Mouse (Mus musculus) heart, adult 9 months (tissue): Measurements from ENCODE around the gene Sp6.

ENCODE experiments used
- DNase-seq, 2 experiments: peaks; one replicate each; pipeline ENCODE4 v3.0.0; 2022; ENCODE audit warnings: low spot score in 2 of 2

Sp6 gene

GRCm38 (mm10) chr11:97013121-97013670 lies at the start of gene Sp6:
Gene Sp6, plus strand, starts transcription at chr11:97013394.
- DNase-seq: no peak

- DNase-seq: peak; percentile 69 to 87
Observed at GRCm38 (mm10) chr11:96963580-96963979, 49.6 kb upstream of the Sp6 start.

- no peak for DNase-seq
Observed at GRCm38 (mm10) chr11:96966172-96966571, 47.0 kb upstream of the Sp6 start.

GRCm38 (mm10) chr11:96966914-96967543 lies 46.2 kb upstream of the Sp6 start:
- DNase-seq: peak; percentile 57 to 58

- DNase-seq: no peak
Observed at GRCm38 (mm10) chr11:96967544-96968269, 45.5 kb upstream of the Sp6 start.

GRCm38 (mm10) chr11:96968476-96968875 lies 44.7 kb upstream of the Sp6 start:
- DNase-seq: peak; percentile 54 to 56

GRCm38 (mm10) chr11:96969280-96969722 lies 43.9 kb upstream of the Sp6 start:
- peak in 1 of 2 experiments; percentile 63 for DNase-seq

GRCm38 (mm10) chr11:96969746-96970145 lies 43.4 kb upstream of the Sp6 start:
- peak; percentile 91 to 92 for DNase-seq

GRCm38 (mm10) chr11:96970341-96970740 lies 42.9 kb upstream of the Sp6 start:
- DNase-seq: no peak

- DNase-seq: peak; percentile 51 to 55
Observed at GRCm38 (mm10) chr11:96972906-96973305, 40.3 kb upstream of the Sp6 start.

GRCm38 (mm10) chr11:96973426-96973964 lies 39.7 kb upstream of the Sp6 start:
- no peak for DNase-seq

GRCm38 (mm10) chr11:96974813-96975212 lies 38.4 kb upstream of the Sp6 start:
- no peak for DNase-seq

- DNase-seq: no peak
Observed at GRCm38 (mm10) chr11:96975511-96976378, 37.4 kb upstream of the Sp6 start.

- no peak for DNase-seq
Observed at GRCm38 (mm10) chr11:96976379-96976687, 36.9 kb upstream of the Sp6 start.

- peak; percentile 89 for DNase-seq
Observed at GRCm38 (mm10) chr11:96976911-96977591, 36.1 kb upstream of the Sp6 start.

GRCm38 (mm10) chr11:96977606-96978400 lies 35.4 kb upstream of the Sp6 start:
- peak; percentile 100 for DNase-seq

- DNase-seq: no peak
Observed at GRCm38 (mm10) chr11:96978401-96979246, 34.6 kb upstream of the Sp6 start.

- DNase-seq: no peak
Observed at GRCm38 (mm10) chr11:96979329-96979728, 33.9 kb upstream of the Sp6 start.

- DNase-seq: no peak
Observed at GRCm38 (mm10) chr11:96980021-96980420, 33.2 kb upstream of the Sp6 start.
